Mouse (Mus musculus): ENCODE results near the gene Samd9l.
"Not testable (repeated sequence)": the region's sequence is repeated elsewhere in the genome, so short reads cannot be mapped to it uniquely, and the experiment has no call there.

DNA sequence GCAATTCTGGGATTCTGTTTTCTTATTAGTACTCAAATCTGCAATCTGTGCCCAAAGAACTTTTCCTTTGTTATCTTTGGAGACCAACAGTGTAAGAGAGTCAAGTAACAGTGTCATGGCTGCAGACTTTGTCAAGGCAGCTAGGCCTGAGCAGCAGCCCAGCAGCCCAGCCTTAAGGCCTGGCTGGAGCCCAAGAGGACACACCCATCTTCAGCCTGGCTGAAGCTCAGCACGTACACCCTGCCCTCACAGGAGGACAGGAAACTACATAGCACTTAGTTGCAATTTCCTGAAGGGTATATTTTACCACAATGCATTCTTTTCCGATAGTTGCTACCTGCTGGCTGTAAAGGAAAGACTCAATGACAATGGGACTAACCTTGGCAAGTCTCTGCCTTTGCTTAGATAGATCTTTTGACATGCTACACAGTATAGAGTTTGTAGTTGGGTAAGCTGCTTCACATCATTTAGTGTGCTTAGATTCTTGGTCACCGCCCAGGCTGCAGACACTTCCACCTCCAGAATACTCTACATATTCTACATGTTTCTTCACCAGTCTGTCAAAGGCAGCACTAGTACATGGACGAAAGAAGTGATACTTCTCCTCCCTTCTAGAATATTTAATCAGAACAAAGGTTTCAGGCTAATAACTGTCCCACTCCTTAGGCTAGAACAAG lies 15.1 kb downstream of the Samd9l start:
- not testable (repeated sequence) for TF ChIP-seq POLR2A (IDR thresholded peaks at IDR 0.05; ENCODE audit: borderline replicate concordance, low read depth, low read length); CTCF (IDR thresholded peaks at IDR 0.05; ENCODE audit: low read depth, low read length)
